ENCODE assay signal across 25 mouse cellular contexts in the genomic region with DNA sequence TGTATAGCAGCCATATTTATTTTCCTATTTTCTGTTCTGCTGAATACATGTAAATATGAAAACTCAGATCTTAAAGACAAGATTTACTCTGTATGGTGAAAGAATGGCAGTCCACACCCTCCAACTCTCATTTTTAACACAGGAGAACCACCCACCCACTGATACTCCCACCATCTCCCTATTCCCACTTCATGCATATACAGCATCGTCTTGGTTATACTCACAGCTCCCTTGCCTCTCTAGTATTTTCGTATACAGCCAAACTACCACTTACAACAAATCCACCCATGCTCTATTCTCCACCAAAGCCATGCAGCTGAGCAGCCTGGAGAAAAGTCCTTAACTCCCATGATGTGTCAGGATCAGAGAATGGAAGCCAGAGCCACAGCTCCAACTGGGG.
"Had no signal": no experiment of that assay in that cellular context is flagged by ENCODE, and none has a peak within 500 bp of the region (broad histone marks: within the 10 kb centered on the region; RNA-seq: fewer than 3 reads in every experiment).

No protein-coding gene starts in this region.

- H3K27me3 ChIP-seq: heart, embryonic 13.5 days; heart, embryonic 15.5 days; hindbrain, embryonic 13.5 days; hindbrain, embryonic 15.5 days; kidney, embryonic 15.5 days; limb, embryonic 15.5 days had no signal

- H3K9me3 ChIP-seq: heart, embryonic 13.5 days; heart, embryonic 15.5 days; hindbrain, embryonic 13.5 days; hindbrain, embryonic 15.5 days; kidney, embryonic 15.5 days; limb, embryonic 13.5 days; limb, embryonic 15.5 days had no signal

- DNase-seq: gastrocnemius, postnatal 14 days; gastrocnemius, postnatal 36 days; heart, adult 11 months; heart, adult 2 months; heart, postnatal 14 days; heart, postnatal 36 days; kidney, adult 11 months; kidney, adult 2 months; kidney, adult 9 months; kidney, postnatal 14 days; kidney, postnatal 36 days; layer of hippocampus, adult 9-11 months; layer of hippocampus, postnatal 36 days; left cerebral cortex, postnatal 4 days had no signal

- ATAC-seq: hindbrain, postnatal 0 days; intestine, embryonic 16.5 days had no signal

- H3K4me2 ChIP-seq: heart, embryonic 11.5 days; heart, embryonic 13.5 days; heart, embryonic 15.5 days; hindbrain, embryonic 13.5 days; hindbrain, embryonic 15.5 days; kidney, embryonic 15.5 days; limb, embryonic 13.5 days; limb, embryonic 15.5 days had no signal

- H3K4me3 ChIP-seq: heart, adult 2 months; heart, embryonic 13.5 days; heart, embryonic 15.5 days; hindbrain, embryonic 13.5 days; hindbrain, embryonic 15.5 days; kidney, embryonic 15.5 days; limb, embryonic 13.5 days; limb, embryonic 15.5 days had no signal

- H3K9ac ChIP-seq: heart, embryonic 13.5 days; heart, embryonic 15.5 days; hindbrain, embryonic 13.5 days; hindbrain, embryonic 15.5 days; kidney, embryonic 15.5 days; limb, embryonic 13.5 days; limb, embryonic 15.5 days had no signal

- H3K36me3 ChIP-seq: heart, embryonic 13.5 days; heart, embryonic 15.5 days; hindbrain, embryonic 13.5 days; hindbrain, embryonic 15.5 days; kidney, embryonic 15.5 days; limb, embryonic 13.5 days; limb, embryonic 15.5 days had no signal

- H3K4me1 ChIP-seq: heart, embryonic 13.5 days; heart, embryonic 15.5 days; hindbrain, embryonic 13.5 days; hindbrain, embryonic 15.5 days; kidney, embryonic 15.5 days; limb, embryonic 13.5 days; limb, embryonic 15.5 days had no signal

- H3K27ac ChIP-seq: heart, adult 2 months; heart, embryonic 13.5 days; heart, embryonic 15.5 days; hindbrain, embryonic 13.5 days; hindbrain, embryonic 15.5 days; hindbrain, postnatal 0 days; kidney, embryonic 15.5 days; kidney, postnatal 0 days; limb, embryonic 13.5 days; limb, embryonic 15.5 days had no signal
